Mouse (Mus musculus): Measurements from ENCODE around the gene Ddx49. TPM values are rescaled to one million over a fixed set of nuclear protein-coding genes. Genes with fewer than 3 reads are reported as not detected.

The Ddx49 gene
- polyA plus RNA-seq, 1 experiment from 2014 or later, result 44.5 TPM

- Histone ChIP-seq H3K27ac (no peak overlapping the region), H3K27me3 (replicated peaks) (no peaks in the 10 kb centered on the region), H3K4me1 (peaks cover 31% of the 10 kb centered on the region), H3K4me2 (no peak overlapping the region), H3K9me3 (no peaks in the 10 kb centered on the region), H3K4me3 (no peak overlapping the region), H3K9ac (no peak overlapping the region), H3K36me3 (replicated peaks) (peaks cover 23% of the 10 kb centered on the region)
- WGBS, result 76% methylated on average over 2 of the region's 2 CpGs
- no peak for ATAC-seq (replicated peaks)
Measured at GRCm38 (mm10) chr8:70313399-70313798, 11.1 kb upstream of the Ddx49 start.

GRCm38 (mm10) chr8:70309311-70309710 lies 7.0 kb upstream of the Ddx49 start:
- no peak overlapping the region for H3K4me2 ChIP-seq

GRCm38 (mm10) chr8:70302901-70303300 lies 612 bp upstream of the Ddx49 start:
- Histone ChIP-seq H3K4me1 (peaks cover 30% of the 10 kb centered on the region), H3K4me3 (peak overlapping the region; percentile 85), H3K36me3 (replicated peaks) (peaks cover 21% of the 10 kb centered on the region; the same call in 1 of the 2 replicates), H3K9ac (peak overlapping the region; percentile 55), H3K9me3 (no peaks in the 10 kb centered on the region), H3K27me3 (replicated peaks) (no peaks in the 10 kb centered on the region), H3K4me2 (peak overlapping the region; percentile 85), H3K27ac (peak overlapping the region; percentile 76)
- ATAC-seq (replicated peaks), result peak; percentile 43
- WGBS, result 5% methylated on average over 16 of the region's 16 CpGs

More at GRCm38 (mm10) chr8:70309311-70309710, 7.0 kb upstream of the Ddx49 start:
- H3K36me3 ChIP-seq (replicated peaks), result peaks cover 48% of the 10 kb centered on the region
- H3K9me3 ChIP-seq, result no peaks in the 10 kb centered on the region
- H3K27me3 ChIP-seq (replicated peaks), result no peaks in the 10 kb centered on the region
- no peak overlapping the region for H3K27ac ChIP-seq
- 33% methylated on average over 2 of the region's 2 CpGs for WGBS
- H3K9ac ChIP-seq, result no peak overlapping the region
- ATAC-seq (replicated peaks), result no peak
- no peak overlapping the region for H3K4me3 ChIP-seq
- peaks cover 3% of the 10 kb centered on the region; the same call in 1 of the 2 replicates for H3K4me1 ChIP-seq

GRCm38 (mm10) chr8:70300881-70301280 lies 1.4 kb downstream of the Ddx49 start:
- H3K9ac ChIP-seq, result no peak overlapping the region
- no peak overlapping the region for H3K4me2 ChIP-seq
- H3K27me3 ChIP-seq (replicated peaks), result no peaks in the 10 kb centered on the region
- peaks cover 27% of the 10 kb centered on the region; the same call in 1 of the 2 replicates for H3K36me3 ChIP-seq (replicated peaks)
- no peak overlapping the region for H3K27ac ChIP-seq
- no peaks in the 10 kb centered on the region for H3K9me3 ChIP-seq
- H3K4me3 ChIP-seq, result no peak overlapping the region
- no peak for ATAC-seq (replicated peaks)
- H3K4me1 ChIP-seq, result peaks cover 30% of the 10 kb centered on the region
- WGBS, result 79% methylated on average over 3 of the region's 3 CpGs

- H3K27ac ChIP-seq, result no peak overlapping the region
- 79% methylated on average over 5 of the region's 5 CpGs for WGBS
- peaks cover 60% of the 10 kb centered on the region for H3K36me3 ChIP-seq (replicated peaks)
- no peak overlapping the region for H3K4me3 ChIP-seq
- H3K9me3 ChIP-seq, result no peaks in the 10 kb centered on the region
- no peak overlapping the region for H3K9ac ChIP-seq
- H3K4me2 ChIP-seq, result no peak overlapping the region
- no peaks in the 10 kb centered on the region for H3K4me1 ChIP-seq
- no peak for ATAC-seq (replicated peaks)
- no peaks in the 10 kb centered on the region for H3K27me3 ChIP-seq (replicated peaks)
Measured at GRCm38 (mm10) chr8:70293988-70294405, 8.3 kb downstream of the Ddx49 start.

- H3K27ac ChIP-seq, result no peak overlapping the region
- H3K9me3 ChIP-seq, result no peaks in the 10 kb centered on the region
- no peak overlapping the region for H3K4me3 ChIP-seq
- WGBS, result 92% methylated on average over 8 of the region's 8 CpGs
- peaks cover 18% of the 10 kb centered on the region for H3K4me1 ChIP-seq
- ATAC-seq (replicated peaks), result no peak
- H3K4me2 ChIP-seq, result no peak overlapping the region
- H3K36me3 ChIP-seq (replicated peaks), result peaks cover 17% of the 10 kb centered on the region; the same call in 1 of the 2 replicates
- no peaks in the 10 kb centered on the region for H3K27me3 ChIP-seq (replicated peaks)
- no peak overlapping the region for H3K9ac ChIP-seq
Measured at GRCm38 (mm10) chr8:70286737-70287136, 15.6 kb downstream of the Ddx49 start.

- no peaks in the 10 kb centered on the region for H3K9me3 ChIP-seq
- peaks cover 18% of the 10 kb centered on the region for H3K4me1 ChIP-seq
- H3K27ac ChIP-seq, result no peak overlapping the region
- H3K4me3 ChIP-seq, result no peak overlapping the region
- no peak overlapping the region for H3K9ac ChIP-seq
- 96% methylated on average over 15 of the region's 15 CpGs for WGBS
- H3K27me3 ChIP-seq (replicated peaks), result no peaks in the 10 kb centered on the region
- H3K36me3 ChIP-seq (replicated peaks), result peaks cover 15% of the 10 kb centered on the region; the same call in 1 of the 2 replicates
- no peak overlapping the region for H3K4me2 ChIP-seq
- ATAC-seq (replicated peaks), result no peak
Measured at GRCm38 (mm10) chr8:70285304-70285703, 17.0 kb downstream of the Ddx49 start.

- Histone ChIP-seq H3K27me3 (replicated peaks) (no peaks in the 10 kb centered on the region), H3K4me1 (peaks cover 18% of the 10 kb centered on the region), H3K4me2 (peak overlapping the region; percentile 15; the same call in 1 of the 2 replicates), H3K9ac (no peak overlapping the region), H3K27ac (no peak overlapping the region), H3K36me3 (replicated peaks) (peaks cover 15% of the 10 kb centered on the region; the same call in 1 of the 2 replicates), H3K9me3 (no peaks in the 10 kb centered on the region), H3K4me3 (no peak overlapping the region)
- WGBS, result 60% methylated on average over 5 of the region's 5 CpGs
- no peak for ATAC-seq (replicated peaks)
Measured at GRCm38 (mm10) chr8:70284421-70284820, 17.9 kb downstream of the Ddx49 start.

GRCm38 (mm10) chr8:70283136-70284077 lies 18.9 kb downstream of the Ddx49 start:
- peak; percentile 74 for ATAC-seq (replicated peaks)
- no peaks in the 10 kb centered on the region for H3K27me3 ChIP-seq (replicated peaks)
- peak overlapping the region; percentile 82 for H3K9ac ChIP-seq
- H3K27ac ChIP-seq, result peak overlapping the region; percentile 69
- 1% methylated on average over 55 of the region's 55 CpGs for WGBS
- peaks cover 15% of the 10 kb centered on the region; the same call in 1 of the 2 replicates for H3K36me3 ChIP-seq (replicated peaks)
- H3K4me2 ChIP-seq, result peak overlapping the region; percentile 90
- H3K4me1 ChIP-seq, result peaks cover 18% of the 10 kb centered on the region
- peak overlapping the region; percentile 80 for H3K4me3 ChIP-seq
- H3K9me3 ChIP-seq, result no peaks in the 10 kb centered on the region

- Histone ChIP-seq H3K9me3 (no peaks in the 10 kb centered on the region), H3K4me1 (peaks cover 18% of the 10 kb centered on the region), H3K4me2 (peak within 1 kb of the TSS; percentile 90), H3K27ac (peak within 1 kb of the TSS; percentile 69), H3K27me3 (replicated peaks) (no peaks in the 10 kb centered on the region), H3K9ac (peak within 1 kb of the TSS; percentile 82), H3K36me3 (replicated peaks) (peaks cover 15% of the 10 kb centered on the region; the same call in 1 of the 2 replicates), H3K4me3 (peak within 1 kb of the TSS; percentile 80)
- ATAC-seq (replicated peaks), result peak; percentile 85
- under 1% methylated on average over 36 of the region's 36 CpGs for WGBS
Measured at GRCm38 (mm10) chr8:70282603-70283135, 19.6 kb downstream of the Ddx49 start, which contains the start of gene Homer3. Homer3 (plus strand) TSS chr8:70282827.

- Histone ChIP-seq H3K4me1 (peaks cover 18% of the 10 kb centered on the region), H3K9ac (no peak overlapping the region), H3K36me3 (replicated peaks) (peaks cover 6% of the 10 kb centered on the region; the same call in 1 of the 2 replicates), H3K27ac (no peak overlapping the region), H3K9me3 (no peaks in the 10 kb centered on the region), H3K27me3 (replicated peaks) (no peaks in the 10 kb centered on the region), H3K4me3 (no peak overlapping the region), H3K4me2 (no peak overlapping the region)
- 40% methylated on average over 3 of the region's 3 CpGs for WGBS
- no peak for ATAC-seq (replicated peaks)
Measured at GRCm38 (mm10) chr8:70281001-70281400, 21.3 kb downstream of the Ddx49 start.

GRCm38 (mm10) chr8:70279266-70279665 lies 23.0 kb downstream of the Ddx49 start:
- peaks cover 15% of the 10 kb centered on the region for H3K4me1 ChIP-seq
- H3K27me3 ChIP-seq (replicated peaks), result no peaks in the 10 kb centered on the region
- no peak overlapping the region for H3K4me3 ChIP-seq
- ATAC-seq (replicated peaks), result no peak
- H3K36me3 ChIP-seq (replicated peaks), result no peaks in the 10 kb centered on the region
- no peak overlapping the region for H3K27ac ChIP-seq
- WGBS, result 72% methylated on average over 8 of the region's 8 CpGs
- no peak overlapping the region for H3K4me2 ChIP-seq
- no peak overlapping the region for H3K9ac ChIP-seq
- no peaks in the 10 kb centered on the region for H3K9me3 ChIP-seq
